Mouse (Mus musculus) liver, embryonic 14.5 days (tissue): ENCODE measurements around the gene D330045A20Rik. TPM values are rescaled to one million over a fixed set of nuclear protein-coding genes. Genes with fewer than 3 reads are reported as not detected.
A peak's percentile ranks its signal among the peaks of the same experiment; 100 is the strongest.
"Not testable (repeated sequence)": the region's sequence is repeated elsewhere in the genome, so short reads cannot be mapped to it uniquely, and the experiment has no call there.

ENCODE experiments used
- ATAC-seq: fragments of 200-750 bp; cut with Nextera tagmentation; 2 replicates; pipeline ENCODE4 v1.8.0; 2017; ENCODE audit warnings: moderate number of reproducible peaks, mild to moderate bottlenecking, moderate library complexity; ENCODE audit not compliant: insufficient read depth
- DNase-seq, 3 experiments: peaks; one replicate each; pipeline ENCODE4 v3.0.0-alpha.2; 2012 to 2013; ENCODE audit warnings: low read depth in 3 of 3, low spot score in 3 of 3
- H3K27ac ChIP-seq: fragments of 300-500 bp; sonication (generic); 2 replicates; pipeline ENCODE4 v1.5.1; 2014; ENCODE audit warnings: moderate library complexity, mild to moderate bottlenecking, control low read depth, inconsistent platforms
- H3K27me3 ChIP-seq: fragments of 300-500 bp; sonication (generic); 2 replicates; pipeline ENCODE4 v1.6.1; 2014; ENCODE audit warnings: mild to moderate bottlenecking, low read length, moderate library complexity; ENCODE audit not compliant: control insufficient read depth, insufficient read depth
- H3K36me3 ChIP-seq: fragments of 300-500 bp; sonication (generic); replicated peaks from 2 replicates; pipeline ENCODE4 v1.6.1; 2014; ENCODE audit warnings: low read depth; ENCODE audit not compliant: control insufficient read depth, insufficient read depth
- H3K4me1 ChIP-seq, 2 experiments: fragments of 200-500 bp in 1 of 2; fragments of 300-500 bp in 1 of 2; sonication (generic) in 1 of 2; replicated peaks; 2 replicates each; pipeline ENCODE4 v1.6.1; 2012 to 2014; ENCODE audit warnings: antibody characterized with exemption in 1 of 2, inconsistent platforms in 1 of 2, low read length in 1 of 2; ENCODE audit not compliant: control insufficient read depth in 2 of 2, insufficient read depth in 2 of 2
- H3K4me2 ChIP-seq: fragments of 300-500 bp; sonication (generic); 2 replicates; pipeline ENCODE4 v1.6.1; 2014; ENCODE audit warnings: low read depth, mild to moderate bottlenecking, control low read depth, moderate library complexity
- H3K4me3 ChIP-seq, 2 experiments: fragments of 200-500 bp in 1 of 2; fragments of 300-500 bp in 1 of 2; sonication (generic) in 1 of 2; 2 replicates each; pipeline ENCODE4 v1.5.1; 2012 to 2014; ENCODE audit warnings: low read depth in 2 of 2, low read length in 2 of 2, mild to moderate bottlenecking in 2 of 2, control low read depth in 1 of 2, inconsistent platforms in 1 of 2, moderate library complexity in 1 of 2; ENCODE audit not compliant: insufficient read depth in 1 of 2
- H3K9ac ChIP-seq: fragments of 300-500 bp; sonication (generic); replicated peaks from 2 replicates; pipeline ENCODE4 v1.6.1; 2014; ENCODE audit warnings: mild to moderate bottlenecking, control low read depth, moderate library complexity
- H3K9me3 ChIP-seq: fragments of 300-500 bp; sonication (generic); 2 replicates; pipeline ENCODE4 v1.6.1; 2016; ENCODE audit warnings: low read length, mixed read lengths; ENCODE audit not compliant: control insufficient read depth
- CTCF ChIP-seq: IDR thresholded peaks from 2 replicates; pipeline ENCODE4 v1.5.1; 2016; ENCODE audit warnings: antibody characterized with exemption, low read depth, control low read depth
- EP300 ChIP-seq: IDR thresholded peaks from 2 replicates; pipeline ENCODE4 v1.6.1; 2016; ENCODE audit warnings: antibody characterized with exemption, low read depth
- WGBS: fragments of 180-500 bp; shearing (Covaris S2); extraction: QIAGEN DNeasy Blood & Tissue Kit; methylation state at CpG from one replicate; pipeline ENCODE4 v1.1.7; 2014; ENCODE audit not compliant: insufficient replicate concordance; 5-methylcytosine and 5-hydroxymethylcytosine counted together
- polyA plus RNA-seq, 2 experiments: library from polyadenylated mRNA; depleted of rRNA in 1 of 2; stranded (reverse) in 1 of 2; unstranded in 1 of 2; fragments of >200 nt; fragmentation: Nextera tagmentation in 1 of 2; extraction: Ambion mirVana in 1 of 2; gene quantifications; 2 replicates each; pipeline versions ENCODE4 v1.2.1 to v1.2.3; 2012 to 2014

The D330045A20Rik gene
- polyA plus RNA-seq, 2 experiments, result 0.46 to 1.2 TPM

GRCm38 (mm10) chrX:139570054-139570453, 89.9 kb downstream of the D330045A20Rik start:
- no peak for DNase-seq
- WGBS, result 67% methylated on average over 3 of the region's 3 CpGs

GRCm38 (mm10) chrX:139578649-139579278, 98.6 kb downstream of the D330045A20Rik start:
- TF ChIP-seq EP300, result no peak
- TF ChIP-seq CTCF, result no peak
- ATAC-seq, result no peak
- WGBS, result 62% methylated on average over 6 of the region's 6 CpGs
- Histone ChIP-seq H3K36me3 (no peaks in the 10 kb centered on the region), H3K9ac (no peak overlapping the region), H3K4me3 (no peak overlapping the region), H3K27ac (no peak overlapping the region), H3K4me2 (no peak overlapping the region), H3K9me3 (no peaks in the 10 kb centered on the region), H3K27me3 (no peaks in the 10 kb centered on the region), H3K4me1 (no peaks in the 10 kb centered on the region)
- no peak for DNase-seq

More at GRCm38 (mm10) chrX:139570054-139570453, 89.9 kb downstream of the D330045A20Rik start:
- TF ChIP-seq CTCF, result no peak
- ATAC-seq, result no peak
- Histone ChIP-seq H3K27me3 (no peaks in the 10 kb centered on the region), H3K4me1 (no peaks in the 10 kb centered on the region; a peak in 1 of 4 replicates), H3K4me2 (no peak overlapping the region), H3K9me3 (no peaks in the 10 kb centered on the region), H3K36me3 (no peaks in the 10 kb centered on the region), H3K27ac (no peak overlapping the region), H3K9ac (no peak overlapping the region), H3K4me3 (no peak overlapping the region)

GRCm38 (mm10) chrX:139583616-139584015, 103.4 kb downstream of the D330045A20Rik start:
- no peak overlapping the region for H3K4me2 ChIP-seq
- DNase-seq (no peak), ATAC-seq (no peak)
- WGBS, result 25% methylated on average over 4 of the region's 4 CpGs
- no peaks in the 10 kb centered on the region for H3K9me3 ChIP-seq
- TF ChIP-seq EP300 (no peak), CTCF (no peak)
- H3K27ac ChIP-seq, result no peak overlapping the region
- no peak overlapping the region for H3K4me3 ChIP-seq
- no peaks in the 10 kb centered on the region for H3K36me3 ChIP-seq
- H3K4me1 ChIP-seq, result peaks cover 0 to 2% of the 10 kb centered on the region in 2 experiments; a peak in 1 of 4 replicates
- no peaks in the 10 kb centered on the region for H3K27me3 ChIP-seq
- H3K9ac ChIP-seq, result no peak overlapping the region

GRCm38 (mm10) chrX:139586676-139587075, 106.5 kb downstream of the D330045A20Rik start:
- not testable (repeated sequence) for H3K27ac ChIP-seq, H3K27me3 ChIP-seq, H3K4me3 ChIP-seq, H3K4me2 ChIP-seq, H3K4me1 ChIP-seq, ATAC-seq, H3K9ac ChIP-seq, H3K9me3 ChIP-seq, H3K36me3 ChIP-seq, DNase-seq
- 29% methylated on average over 2 of the region's 2 CpGs for WGBS

- Histone ChIP-seq H3K4me2 (no peak overlapping the region), H3K27ac (no peak overlapping the region), H3K27me3 (no peaks in the 10 kb centered on the region), H3K9ac (no peak overlapping the region), H3K4me1 (no peaks in the 10 kb centered on the region), H3K9me3 (no peaks in the 10 kb centered on the region), H3K36me3 (no peaks in the 10 kb centered on the region), H3K4me3 (no peak overlapping the region)
- DNase-seq (peak in 1 of 3 experiments; percentile 5), ATAC-seq (no peak)
- 60% methylated on average over 6 of the region's 6 CpGs for WGBS
- TF ChIP-seq EP300, result no peak
These were observed 116.2 kb downstream of the D330045A20Rik start for GRCm38 (mm10) chrX:139596404-139596803.

Other genes starting within 250 kb of the D330045A20Rik start
- 0.10 and 0.13 TPM in 2 replicates for gene Trap1a, start 146.7 kb upstream of the D330045A20Rik start, polyA plus RNA-seq (2012; rRNA removed)
- not detected in 2 replicates for gene Trap1a, start 146.7 kb upstream of the D330045A20Rik start, polyA plus RNA-seq (2014; fragmentation: Nextera tagmentation; extraction: Ambion mirVana)
- gene Rnf128, start 82.9 kb downstream of the D330045A20Rik start, polyA plus RNA-seq (2012; rRNA removed), result 9.1 and 13.6 TPM in 2 replicates
- gene Rnf128, start 82.9 kb downstream of the D330045A20Rik start, polyA plus RNA-seq (2014; fragmentation: Nextera tagmentation; extraction: Ambion mirVana), result 41.4 and 45.2 TPM in 2 replicates
- 0.88 and 1.3 TPM in 2 replicates for gene Tbc1d8b, start 204.6 kb downstream of the D330045A20Rik start, polyA plus RNA-seq (2012; rRNA removed)
- 0.14 and 0.28 TPM in 2 replicates for gene Tbc1d8b, start 204.6 kb downstream of the D330045A20Rik start, polyA plus RNA-seq (2014; fragmentation: Nextera tagmentation; extraction: Ambion mirVana)
- gene Gm15013, start 234.1 kb downstream of the D330045A20Rik start, polyA plus RNA-seq (2012; rRNA removed), result not detected in 2 replicates
- not detected in 2 replicates for gene Gm15013, start 234.1 kb downstream of the D330045A20Rik start, polyA plus RNA-seq (2014; fragmentation: Nextera tagmentation; extraction: Ambion mirVana)